Mouse (Mus musculus): ENCODE data around the gene Lama2.
A peak's percentile ranks its signal among the peaks of the same experiment; 100 is the strongest.

Gene Lama2

GRCm38 (mm10) chr10:27184185-27184584 lies 435.4 kb downstream of the Lama2 start:
- no peak for DNase-seq (ENCODE audit: low spot score in 2 of 2)

- DNase-seq (ENCODE audit: low spot score in 2 of 2), result no peak
Measured at GRCm38 (mm10) chr10:27174271-27174670, 445.3 kb downstream of the Lama2 start.

GRCm38 (mm10) chr10:27164738-27165137 lies 454.8 kb downstream of the Lama2 start:
- DNase-seq (ENCODE audit: low spot score in 2 of 2), result no peak

GRCm38 (mm10) chr10:27162364-27162763 lies 457.2 kb downstream of the Lama2 start:
- no peak for DNase-seq (ENCODE audit: low spot score in 2 of 2)

- DNase-seq (ENCODE audit: low spot score in 2 of 2), result no peak
Measured at GRCm38 (mm10) chr10:27150220-27150619, 469.3 kb downstream of the Lama2 start.

GRCm38 (mm10) chr10:27140422-27140821 lies 479.1 kb downstream of the Lama2 start:
- DNase-seq (ENCODE audit: low spot score in 2 of 2), result no peak

GRCm38 (mm10) chr10:27135768-27136167 lies 483.8 kb downstream of the Lama2 start:
- DNase-seq (ENCODE audit: low spot score in 2 of 2), result peak in 1 of 2 experiments; percentile 16

GRCm38 (mm10) chr10:27133135-27133534 lies 486.4 kb downstream of the Lama2 start:
- no peak for DNase-seq (ENCODE audit: low spot score in 2 of 2)

GRCm38 (mm10) chr10:27127454-27127853 lies 492.1 kb downstream of the Lama2 start:
- DNase-seq (ENCODE audit: low spot score in 2 of 2), result no peak

- no peak for DNase-seq (ENCODE audit: low spot score in 2 of 2)
Measured at GRCm38 (mm10) chr10:27123763-27124162, 495.8 kb downstream of the Lama2 start.

- DNase-seq (ENCODE audit: low spot score in 2 of 2), result no peak
Measured at GRCm38 (mm10) chr10:27117815-27118214, 501.7 kb downstream of the Lama2 start.

GRCm38 (mm10) chr10:27116938-27117647 lies 502.5 kb downstream of the Lama2 start:
- no peak for DNase-seq (ENCODE audit: low spot score in 2 of 2)

- no peak for DNase-seq (ENCODE audit: low spot score in 2 of 2)
Measured at GRCm38 (mm10) chr10:27114131-27114530, 505.4 kb downstream of the Lama2 start.

GRCm38 (mm10) chr10:27103811-27104210 lies 515.7 kb downstream of the Lama2 start:
- no peak for DNase-seq (ENCODE audit: low spot score in 2 of 2)

- DNase-seq (ENCODE audit: low spot score in 2 of 2), result no peak
Measured at GRCm38 (mm10) chr10:27101800-27102353, 517.7 kb downstream of the Lama2 start.

- DNase-seq (ENCODE audit: low spot score in 2 of 2), result no peak
Measured at GRCm38 (mm10) chr10:27077113-27077512, 542.4 kb downstream of the Lama2 start.

GRCm38 (mm10) chr10:27068794-27069435 lies 550.6 kb downstream of the Lama2 start:
- no peak for DNase-seq (ENCODE audit: low spot score in 2 of 2)

GRCm38 (mm10) chr10:27063671-27064070 lies 555.9 kb downstream of the Lama2 start:
- DNase-seq (ENCODE audit: low spot score in 2 of 2), result no peak

- no peak for DNase-seq (ENCODE audit: low spot score in 2 of 2)
Measured at GRCm38 (mm10) chr10:27054488-27054887, 565.1 kb downstream of the Lama2 start.

GRCm38 (mm10) chr10:27047196-27047595 lies 572.4 kb downstream of the Lama2 start:
- no peak for DNase-seq (ENCODE audit: low spot score in 2 of 2)

GRCm38 (mm10) chr10:27041812-27042211 lies 577.7 kb downstream of the Lama2 start:
- no peak for DNase-seq (ENCODE audit: low spot score in 2 of 2)

- DNase-seq (ENCODE audit: low spot score in 2 of 2), result no peak
Measured at GRCm38 (mm10) chr10:27022707-27023106, 596.9 kb downstream of the Lama2 start.

GRCm38 (mm10) chr10:27012804-27013365 lies 606.7 kb downstream of the Lama2 start:
- no peak for DNase-seq (ENCODE audit: low spot score in 2 of 2)
